Mouse (Mus musculus): Measurements from ENCODE around the gene Tor1a.

GRCm38 (mm10) chr2:30927151-30927781 is 40.5 kb downstream of the Tor1a start:
- no peak for TF ChIP-seq E2F4 (IDR thresholded peaks at IDR 0.05; ENCODE audit: insufficient read depth)
- no peak for TF ChIP-seq POLR2A (IDR thresholded peaks at IDR 0.05; ENCODE audit: insufficient read length, low read depth)
